Mouse (Mus musculus): Measurements from ENCODE around the gene Klhl12.
"Not testable (repeated sequence)": the region's sequence is repeated elsewhere in the genome, so short reads cannot be mapped to it uniquely, and the experiment has no call there.

Klhl12 gene

DNA sequence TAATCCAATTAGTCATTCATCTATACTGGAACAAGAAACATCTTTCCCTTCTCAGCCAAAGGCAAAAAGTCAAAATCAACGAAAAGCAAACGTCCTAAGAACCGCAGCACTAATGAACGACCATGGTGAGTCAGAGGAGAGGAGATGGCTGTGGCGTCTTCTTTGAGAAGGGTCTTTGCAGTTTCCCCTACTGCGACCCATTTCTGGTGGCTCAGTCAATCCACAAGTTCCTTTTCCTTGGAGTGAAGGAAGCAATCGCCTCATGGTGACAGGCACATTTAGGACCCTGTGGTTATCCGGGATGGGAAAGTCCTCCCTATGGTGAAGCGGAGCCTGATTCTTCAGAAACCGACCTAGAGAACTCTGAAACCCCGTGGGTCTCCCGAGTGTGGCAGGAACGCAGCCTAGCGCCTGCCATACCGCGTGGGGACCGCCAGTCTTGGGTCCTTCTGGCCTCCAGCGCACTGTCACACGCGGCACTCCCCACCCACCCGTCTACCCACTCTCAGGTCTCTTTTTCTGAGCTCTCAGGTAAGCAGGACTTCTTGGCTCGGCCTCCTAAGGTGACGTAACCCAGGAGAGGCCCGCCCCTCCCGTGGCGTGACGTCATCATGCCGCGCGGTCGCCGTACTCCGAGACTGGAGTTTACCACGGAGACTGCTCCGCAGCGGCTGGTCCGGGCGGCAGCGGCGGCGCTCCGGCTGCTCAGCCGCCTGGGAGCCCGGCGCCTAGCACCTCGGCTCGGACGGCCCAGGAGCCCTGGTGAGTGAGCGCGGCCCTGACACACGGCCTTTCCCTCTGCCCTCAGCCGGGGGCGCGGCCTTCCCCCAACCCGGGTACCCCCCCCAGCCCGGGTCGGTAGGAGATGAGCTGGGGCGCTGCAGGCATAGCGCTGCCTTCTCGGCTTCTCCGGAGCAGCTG lies at the start of gene Klhl12:
Gene Klhl12, plus strand, starts transcription at position 628 of the 921 bp plus-strand sequence.
- in situ Hi-C loops (cut with MboI, MseI) = no loop called here

GRCm38 (mm10) chr1:134406414-134406771 lies 48.9 kb upstream of the Klhl12 start:
- in situ Hi-C loops (cut with MboI, MseI) = loop anchor here (5.0 kb wide), 2 partner anchors 44 to 1756 kb away; partner anchors contain the start of gene Tmem183a

- in situ Hi-C loops (cut with MboI, MseI) = loop anchor here (5.0 kb wide), 2 partner anchors 46 to 1754 kb away; partner anchors contain the start of gene Tmem183a
Observed at GRCm38 (mm10) chr1:134408080-134408479, 47.3 kb upstream of the Klhl12 start.

DNA sequence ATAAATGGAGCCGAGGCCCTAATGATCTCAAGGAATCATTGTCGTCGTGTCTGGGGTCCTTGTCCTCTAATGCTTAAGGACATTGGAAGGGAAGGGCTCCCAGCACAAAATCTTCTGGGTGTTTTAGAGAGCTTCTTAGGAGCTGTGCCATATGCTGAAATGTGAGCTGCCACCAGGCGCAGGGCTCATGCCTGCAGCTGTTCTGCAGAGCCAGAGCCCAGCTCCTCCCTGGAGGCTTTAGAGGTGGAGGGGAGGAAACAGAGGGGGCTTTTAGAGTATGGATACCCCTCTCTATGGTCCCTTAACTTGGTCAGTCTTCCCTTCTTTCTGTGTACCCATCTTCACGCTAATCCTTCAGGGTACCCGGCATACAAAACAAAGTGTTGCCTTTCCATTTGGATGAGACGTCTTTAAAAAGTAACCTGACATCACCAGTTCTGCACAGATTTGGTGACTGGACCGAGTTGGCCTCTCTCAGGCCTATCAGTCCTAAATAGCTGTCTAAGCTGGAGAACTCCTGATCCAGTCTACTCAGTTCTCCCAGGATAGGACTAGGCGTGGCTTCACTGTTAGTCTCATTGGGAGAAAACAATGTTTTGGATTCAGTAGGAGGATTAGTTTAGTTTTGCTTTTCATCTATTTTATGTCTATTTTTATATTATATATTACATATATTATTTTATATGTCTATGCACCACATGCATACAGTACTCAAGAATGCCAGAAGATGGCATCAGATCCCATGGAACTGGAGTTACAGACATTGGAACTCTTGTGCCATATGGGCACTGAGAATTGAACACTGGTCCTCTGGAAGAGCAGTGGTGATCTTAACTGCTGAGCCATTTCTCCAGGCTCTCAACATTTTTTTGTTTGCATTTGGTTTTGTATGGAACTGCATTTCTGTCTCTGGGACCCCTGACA lies 43.4 kb upstream of the Klhl12 start:
- in situ Hi-C loops (cut with MboI, MseI) = no loop called here

- in situ Hi-C loops (cut with MboI, MseI) = no loop called here
Observed at GRCm38 (mm10) chr1:134414038-134414437, 41.3 kb upstream of the Klhl12 start.

- in situ Hi-C loops (cut with MboI, MseI) = no loop called here
Observed at GRCm38 (mm10) chr1:134414501-134415167, 40.7 kb upstream of the Klhl12 start.

DNA sequence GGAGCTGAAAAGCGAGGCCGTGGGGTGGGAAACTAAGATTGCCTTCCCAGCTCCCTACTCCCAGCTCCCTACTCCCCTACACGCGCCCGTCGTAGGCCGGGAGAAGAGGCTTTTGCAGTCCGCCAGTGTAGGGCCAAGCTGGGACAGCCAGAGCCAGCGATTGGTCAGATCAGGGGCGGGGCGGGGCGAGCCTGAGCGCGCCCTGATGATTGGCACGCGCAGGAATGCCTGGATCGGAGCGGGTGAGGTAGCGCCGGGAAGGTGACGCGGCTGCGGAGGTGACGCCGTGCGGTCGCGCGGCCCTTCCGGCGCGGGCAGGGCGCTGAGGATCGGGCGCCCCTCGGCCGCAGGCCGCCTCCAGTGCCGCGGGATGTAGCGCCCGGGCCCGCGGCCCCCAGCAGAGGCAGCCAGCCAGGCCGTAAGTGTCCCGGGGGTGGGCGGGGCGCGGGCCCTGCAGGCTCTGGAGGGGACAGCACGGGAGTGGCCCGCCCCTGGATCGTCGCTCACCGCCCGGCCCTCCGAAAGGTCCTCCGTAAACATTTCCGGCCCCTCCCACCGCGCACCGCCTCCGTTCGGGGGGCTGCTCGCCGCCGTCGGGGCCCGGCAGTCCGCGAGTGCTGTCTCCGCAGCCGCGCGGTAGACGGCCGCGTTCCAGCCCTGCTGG lies 40.0 kb upstream of the Klhl12 start, which contains the start of gene Adipor1:
Gene Adipor1, plus strand, starts transcription at position 211 of the 664 bp plus-strand sequence.
- in situ Hi-C loops (cut with MboI, MseI) = no loop called here

GRCm38 (mm10) chr1:134418414-134418975 lies 36.8 kb upstream of the Klhl12 start:
- in situ Hi-C loops (cut with MboI, MseI) = no loop called here

- in situ Hi-C loops (cut with MboI, MseI) = no loop called here
Observed at GRCm38 (mm10) chr1:134419176-134419575, 36.2 kb upstream of the Klhl12 start.

DNA sequence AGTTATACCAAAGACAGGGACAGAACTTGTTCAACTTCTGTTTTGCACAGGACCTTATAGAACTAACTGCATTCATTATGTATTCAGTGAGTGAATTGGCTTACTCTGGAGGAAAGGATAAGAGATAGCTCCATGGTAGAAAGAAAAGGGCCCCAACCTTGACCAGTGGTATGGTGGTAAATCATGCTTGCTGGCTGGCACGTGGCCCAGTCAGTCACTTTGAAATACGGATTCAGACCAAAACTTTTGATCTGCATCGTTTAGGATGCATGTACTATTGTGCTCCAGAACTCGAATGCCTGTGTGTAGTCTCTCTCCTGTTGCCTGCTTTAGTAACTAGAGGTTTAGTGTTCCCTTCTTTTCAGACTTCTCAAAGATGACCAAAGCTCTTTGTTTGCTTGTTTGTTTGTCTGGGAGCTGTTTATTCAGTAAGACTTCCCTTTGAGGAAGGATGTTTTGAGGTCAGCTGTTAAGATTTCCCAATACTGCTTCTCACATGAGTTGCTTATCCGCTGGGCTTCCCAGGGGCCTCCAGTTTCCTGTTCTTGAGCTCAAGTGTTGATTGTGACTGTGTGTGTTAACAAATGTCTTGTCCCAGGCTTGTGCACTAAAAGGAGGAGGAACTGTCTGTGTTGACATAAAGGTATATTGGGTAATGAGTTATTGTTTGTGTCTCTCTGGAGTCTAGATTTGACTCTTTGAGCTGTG lies 35.4 kb upstream of the Klhl12 start:
- in situ Hi-C loops (cut with MboI, MseI) = no loop called here

DNA sequence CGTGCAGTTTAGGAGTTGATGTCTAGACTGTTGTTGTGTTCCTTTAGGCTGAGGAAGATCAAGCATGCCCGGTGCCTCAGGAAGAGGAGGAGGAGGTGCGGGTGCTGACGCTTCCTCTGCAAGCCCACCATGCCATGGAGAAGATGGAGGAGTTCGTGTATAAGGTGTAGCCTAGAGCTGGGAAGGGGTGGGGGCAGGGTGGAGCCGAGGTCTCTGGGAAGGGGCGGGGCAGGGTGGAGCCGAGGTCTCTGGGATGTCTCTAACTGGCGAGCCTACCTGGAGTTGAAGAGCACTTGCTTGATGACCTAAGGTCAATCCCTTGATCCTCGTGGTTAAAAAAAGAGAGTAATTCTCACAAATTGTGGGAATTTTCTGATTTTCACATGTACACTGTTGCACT lies 31.4 kb upstream of the Klhl12 start:
- in situ Hi-C loops (cut with MboI, MseI) = no loop called here

GRCm38 (mm10) chr1:134426289-134426688 lies 29.0 kb upstream of the Klhl12 start:
- in situ Hi-C loops (cut with MboI, MseI) = no loop called here

GRCm38 (mm10) chr1:134433002-134433401 lies 22.3 kb upstream of the Klhl12 start:
- in situ Hi-C loops (cut with MboI, MseI) = no loop called here

DNA sequence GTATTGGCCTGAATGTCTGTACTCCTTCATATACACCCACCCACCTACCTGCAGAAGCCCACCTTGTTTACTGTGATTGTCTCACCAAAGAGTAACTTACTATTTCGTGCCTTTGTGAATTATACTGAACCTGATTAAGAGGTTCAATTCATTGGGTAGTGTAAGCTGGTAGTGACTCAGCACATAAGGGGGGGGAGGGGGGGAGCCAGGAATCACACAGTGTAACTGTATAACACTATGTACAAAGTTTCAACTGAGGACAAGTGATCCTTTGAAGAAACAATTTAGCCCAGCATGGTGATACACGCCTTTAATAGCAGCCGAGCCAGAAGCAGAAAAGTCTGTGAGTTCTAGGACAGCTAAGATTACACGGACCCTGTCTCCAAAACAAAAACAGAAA lies 21.9 kb upstream of the Klhl12 start:
- in situ Hi-C loops (cut with MboI, MseI) = no loop called here

DNA sequence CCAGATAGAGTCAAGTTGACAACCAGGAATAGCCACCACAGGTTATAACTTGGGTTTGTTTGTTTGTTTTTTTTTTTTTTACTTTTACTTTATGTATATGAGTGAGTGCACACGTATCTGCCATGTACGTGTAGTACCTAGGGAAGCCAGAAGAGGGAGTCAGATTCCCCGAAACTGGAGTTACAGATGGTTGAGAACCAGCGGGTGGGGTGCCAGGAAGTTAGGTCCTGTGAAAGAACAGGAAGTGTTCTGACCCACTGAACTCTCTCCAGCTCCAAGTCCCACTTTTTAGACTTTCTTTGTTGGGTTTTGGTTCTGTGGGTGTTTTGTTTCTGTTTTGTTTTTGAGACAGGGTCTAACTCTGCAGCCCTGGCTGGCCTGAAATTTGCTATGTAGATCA lies 19.9 kb upstream of the Klhl12 start:
- in situ Hi-C loops (cut with MboI, MseI) = no loop called here

- in situ Hi-C loops (cut with MboI, MseI) = no loop called here
Observed at GRCm38 (mm10) chr1:134440437-134440836, 14.9 kb upstream of the Klhl12 start.

GRCm38 (mm10) chr1:134441737-134442136 lies 13.6 kb upstream of the Klhl12 start:
- in situ Hi-C loops (cut with MboI, MseI) = not testable (repeated sequence)

- in situ Hi-C loops (cut with MboI, MseI) = no loop called here
Observed at GRCm38 (mm10) chr1:134442394-134442793, 12.9 kb upstream of the Klhl12 start.

GRCm38 (mm10) chr1:134443288-134443687 lies 12.0 kb upstream of the Klhl12 start:
- in situ Hi-C loops (cut with MboI, MseI) = not testable (repeated sequence)

- in situ Hi-C loops (cut with MboI, MseI) = no loop called here
Observed at GRCm38 (mm10) chr1:134445418-134445817, 9.9 kb upstream of the Klhl12 start.

All from T-helper 1 cell (primary cell).